Mouse (Mus musculus) heart, postnatal 10 days (tissue): Measurements from ENCODE around the gene Pjvk. TPM values are rescaled to one million over a fixed set of nuclear protein-coding genes. Genes with fewer than 3 reads are reported as not detected.
A peak's percentile ranks its signal among the peaks of the same experiment; 100 is the strongest.

Source experiments
- DNase-seq, 2 experiments: peaks; one replicate each; pipeline ENCODE4 v3.0.0; 2021
- intact Hi-C: fragments of 180-260 bp; cut with DNase I; formaldehyde crosslinking; loops from one replicate; pipeline ENCODE4 v1.15.1; 2025
- total RNA-seq, 2 experiments: library from RNA; stranded (reverse); gene quantifications; 2 replicates each; pipeline ENCODE4 v1.2.3; 2021

The Pjvk gene
- total RNA-seq, 2 experiments from 2014 or later, result 0.45 TPM; not detected in 1

- intact Hi-C loops, result no loop called here
- DNase-seq, result no peak
These were observed 11.1 kb downstream of the Pjvk start for GRCm38 (mm10) chr2:76659419-76659818.

DNA sequence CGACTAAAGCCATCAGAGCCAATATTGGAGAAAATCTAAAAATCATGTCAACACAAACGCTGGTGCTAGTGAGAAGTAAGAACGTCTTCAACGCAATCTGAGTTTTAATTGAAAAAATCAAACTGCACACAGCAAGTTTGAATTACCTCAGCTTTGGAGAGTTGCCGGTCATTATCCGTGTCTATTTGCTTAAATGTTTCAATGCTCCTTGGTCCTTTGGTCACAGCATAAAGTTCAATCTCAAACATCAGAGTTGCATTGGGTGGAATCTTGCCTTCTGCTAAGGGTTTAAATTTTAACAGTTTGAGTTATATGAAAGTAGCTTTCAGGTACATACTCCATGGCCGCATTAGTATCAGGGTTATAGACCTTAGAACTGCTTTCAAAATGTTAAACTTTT, 17.3 kb downstream of the Pjvk start:
- no peak for DNase-seq
- intact Hi-C loops, result no loop called here

DNA sequence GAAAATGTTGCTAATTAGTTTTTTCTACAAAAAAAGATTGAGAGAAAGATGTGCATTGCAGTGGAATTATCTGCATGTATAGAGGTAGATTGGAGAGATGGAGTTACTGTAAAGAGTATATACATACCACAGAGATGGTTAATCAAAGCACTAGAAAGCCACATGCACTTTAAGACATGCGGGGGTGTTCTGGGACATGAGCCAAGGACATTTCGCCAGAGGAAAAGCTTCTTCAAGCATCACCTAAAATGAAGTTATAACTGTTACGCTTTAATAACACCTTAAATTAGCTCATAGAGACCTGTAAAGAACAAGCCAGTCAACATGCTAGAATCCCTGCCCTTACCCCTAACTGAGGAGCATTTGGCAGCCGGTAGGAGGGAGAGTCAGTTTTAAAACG, 18.9 kb downstream of the Pjvk start:
- DNase-seq, result peak in 1 of 2 experiments; percentile 6
- intact Hi-C loops, result no loop called here

- DNase-seq, result no peak
- intact Hi-C loops, result loop anchor here (2.0 kb wide), 1 partner anchor 23 kb away; the partner anchor contains the start of genes Pjvk and Prkra
These were observed 23.4 kb downstream of the Pjvk start for GRCm38 (mm10) chr2:76671641-76672040.

DNA sequence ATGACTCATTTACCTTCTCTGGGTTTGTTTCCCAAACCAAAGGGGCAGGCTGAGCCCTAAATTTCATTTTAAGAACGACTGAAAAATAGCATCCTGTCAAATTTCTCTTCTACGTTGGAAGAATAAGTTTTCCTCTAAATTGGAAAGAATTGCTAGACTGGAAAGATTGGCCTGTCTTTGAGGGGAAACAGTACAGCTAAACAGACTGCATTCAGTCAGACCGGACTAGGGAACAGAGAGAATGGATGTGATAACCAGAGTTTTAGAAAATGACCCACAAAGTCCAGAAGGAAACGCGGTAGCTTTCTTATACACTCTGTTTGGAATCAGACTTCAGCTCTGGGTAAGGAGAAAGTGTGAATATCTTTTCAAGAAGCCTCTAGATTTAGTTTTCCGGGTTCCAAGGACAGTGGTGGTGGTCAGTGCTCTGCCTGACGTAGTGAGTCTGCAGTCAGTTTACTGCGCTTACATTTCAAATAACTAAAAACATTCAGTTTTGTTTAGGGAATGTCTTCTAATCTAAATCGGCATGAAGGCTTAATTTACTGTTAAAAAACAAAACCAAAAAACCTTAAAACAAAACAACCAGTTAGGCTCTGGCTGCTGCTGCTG, 24.0 kb downstream of the Pjvk start:
- intact Hi-C loops, result loop anchor here (2.0 kb wide), 1 partner anchor 23 kb away; the partner anchor contains the start of genes Pjvk and Prkra
- DNase-seq, result peak in 1 of 2 experiments; percentile 14

GRCm38 (mm10) chr2:76672966-76673392, 24.7 kb downstream of the Pjvk start, which contains the start of gene Fkbp7:
Gene Fkbp7 (minus strand): TSS chr2:76673116.
- peak; percentile 94 for DNase-seq
- intact Hi-C loops, result loop anchor here (2.0 kb wide), 1 partner anchor 24 kb away; the partner anchor contains the start of genes Pjvk and Prkra

GRCm38 (mm10) chr2:76673472-76674081, 25.3 kb downstream of the Pjvk start:
- intact Hi-C loops, result loop anchor here (2.0 kb wide), 1 partner anchor 25 kb away; the partner anchor contains the start of genes Pjvk and Prkra
- peak; percentile 68 to 70 for DNase-seq

DNA sequence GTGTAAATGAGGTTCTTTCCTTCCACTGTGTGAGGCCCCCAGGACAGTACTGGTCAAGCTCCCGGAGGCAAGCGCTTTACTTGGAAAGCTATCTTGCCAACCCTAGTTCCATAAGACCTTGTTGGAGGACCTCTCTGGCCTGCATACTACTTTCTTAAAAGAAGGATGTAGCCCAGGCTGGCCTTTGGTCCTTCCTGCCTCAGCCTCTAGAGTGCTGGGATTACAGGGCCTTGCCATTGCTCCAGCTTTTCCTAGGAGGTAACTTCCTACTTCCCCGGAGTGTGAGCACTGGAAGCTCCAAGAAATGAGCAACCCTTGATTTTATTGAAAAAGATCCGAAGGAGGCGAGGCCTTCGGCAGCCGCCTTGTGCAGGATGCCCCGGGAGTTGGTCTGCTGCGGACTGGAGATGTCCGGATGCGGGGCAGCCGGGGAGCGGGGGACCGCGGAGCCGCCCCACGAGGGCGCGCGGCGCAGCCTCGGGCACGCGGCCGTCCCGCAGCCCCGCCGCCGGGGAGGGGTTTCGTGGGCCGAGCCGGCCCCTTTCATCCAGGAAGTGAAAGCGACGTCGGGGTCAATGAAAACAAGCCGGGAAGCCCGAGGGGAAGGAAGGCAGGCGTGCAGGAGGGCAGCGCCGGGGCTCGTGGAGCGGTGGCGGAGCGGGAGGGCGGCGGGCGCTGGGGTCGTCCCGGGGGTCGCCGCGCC, 26.6 kb downstream of the Pjvk start, which contains the start of gene Plekha3:
Gene Plekha3, plus strand, starts transcription at position 557 of the 703 bp plus-strand sequence.
- DNase-seq, result peak; percentile 87 to 89
- intact Hi-C loops, result no loop called here

- DNase-seq, result peak in 1 of 2 experiments; percentile 31
- intact Hi-C loops, result no loop called here
These were observed 27.2 kb downstream of the Pjvk start for GRCm38 (mm10) chr2:76675451-76675850.

DNA sequence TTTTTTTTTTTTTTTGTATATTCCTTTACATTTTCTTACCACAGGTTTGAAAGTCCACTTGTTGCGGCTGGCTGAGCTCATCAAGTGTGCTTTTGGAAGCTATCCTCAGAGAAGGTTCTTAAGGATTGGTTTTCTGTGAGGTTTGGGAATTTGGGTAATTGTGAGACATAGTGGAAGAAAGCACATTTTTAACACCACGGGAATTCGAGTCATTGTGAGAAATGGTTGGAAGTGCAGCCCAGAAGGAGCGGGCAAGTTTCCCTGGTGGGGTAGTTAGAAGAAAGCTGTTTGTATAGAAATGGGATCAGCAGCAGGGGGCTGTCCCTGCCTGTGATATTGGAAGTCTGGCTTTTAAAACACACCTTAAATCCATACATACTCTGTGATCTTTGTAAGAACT, 27.7 kb downstream of the Pjvk start:
- intact Hi-C loops, result no loop called here
- DNase-seq, result no peak

- intact Hi-C loops, result no loop called here
- no peak for DNase-seq
These were observed 28.3 kb downstream of the Pjvk start for GRCm38 (mm10) chr2:76676401-76677226.

DNA sequence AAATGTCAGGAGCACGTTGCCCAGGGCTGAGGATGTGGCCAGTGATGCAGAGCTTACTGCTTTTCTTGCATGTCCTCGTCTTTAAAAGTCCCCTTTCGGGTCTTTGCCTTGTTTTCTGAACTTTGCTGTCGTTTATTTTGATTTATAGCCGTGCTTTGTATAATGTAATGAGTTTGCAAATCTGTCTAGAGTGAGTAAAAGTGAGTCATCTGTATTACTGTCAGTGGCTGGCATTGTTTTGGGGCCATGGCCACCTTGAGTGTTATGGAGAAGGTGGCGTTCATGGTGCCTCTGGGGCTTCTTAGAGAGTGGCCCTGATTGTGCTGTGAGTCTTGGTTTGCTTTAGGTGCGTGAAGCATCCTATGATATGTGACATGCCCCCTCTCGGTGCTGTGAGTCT, 34.0 kb downstream of the Pjvk start:
- intact Hi-C loops, result no loop called here

DNA sequence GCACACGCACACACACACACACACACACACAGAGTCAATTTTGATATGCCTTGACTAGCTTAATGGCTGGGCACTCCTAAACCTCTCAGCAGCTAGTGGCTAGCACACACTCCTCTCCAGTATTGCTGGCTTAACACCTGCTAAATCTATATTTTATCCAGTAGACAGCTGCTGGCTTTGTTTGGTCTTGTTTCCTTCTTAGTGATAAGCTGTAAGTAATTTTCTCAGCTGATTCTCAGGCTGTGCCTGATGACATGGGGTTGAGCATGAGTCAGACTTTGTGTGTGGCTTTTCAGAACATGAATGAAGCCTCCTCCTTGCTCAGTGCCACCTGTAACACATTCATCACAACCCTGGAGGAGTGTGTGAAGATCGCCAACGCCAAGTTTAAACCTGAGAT, 38.7 kb downstream of the Pjvk start:
- DNase-seq, result no peak
- intact Hi-C loops, result no loop called here

More for the DNA sequence above, 34.0 kb downstream of the Pjvk start:
- no peak for DNase-seq

DNA sequence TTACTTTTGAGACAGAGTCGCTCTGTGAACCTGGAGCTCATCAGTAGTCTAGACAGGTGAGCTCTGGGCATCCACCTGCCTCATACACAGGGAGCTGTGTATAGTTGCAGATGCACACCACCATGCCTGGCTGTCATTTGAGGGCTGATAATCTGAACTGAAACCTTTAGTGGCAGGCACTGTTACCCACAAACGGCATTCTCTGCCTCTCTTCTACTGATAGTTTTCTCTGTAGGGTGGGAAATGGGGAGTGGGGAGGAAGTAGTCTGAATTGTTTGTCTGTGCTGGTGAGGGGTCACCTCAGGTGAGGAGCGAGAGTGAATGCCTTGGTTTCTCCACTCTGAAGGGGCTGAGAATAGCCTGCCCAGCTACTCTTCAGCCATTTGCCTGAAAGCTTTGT, 39.3 kb downstream of the Pjvk start:
- intact Hi-C loops, result no loop called here

GRCm38 (mm10) chr2:76688162-76688561, 39.9 kb downstream of the Pjvk start:
- DNase-seq, result no peak
- intact Hi-C loops, result no loop called here

More for the DNA sequence above, 39.3 kb downstream of the Pjvk start:
- no peak for DNase-seq

- intact Hi-C loops, result no loop called here
- DNase-seq, result peak; percentile 49 to 56
These were observed 42.3 kb downstream of the Pjvk start for GRCm38 (mm10) chr2:76690436-76691204.

DNA sequence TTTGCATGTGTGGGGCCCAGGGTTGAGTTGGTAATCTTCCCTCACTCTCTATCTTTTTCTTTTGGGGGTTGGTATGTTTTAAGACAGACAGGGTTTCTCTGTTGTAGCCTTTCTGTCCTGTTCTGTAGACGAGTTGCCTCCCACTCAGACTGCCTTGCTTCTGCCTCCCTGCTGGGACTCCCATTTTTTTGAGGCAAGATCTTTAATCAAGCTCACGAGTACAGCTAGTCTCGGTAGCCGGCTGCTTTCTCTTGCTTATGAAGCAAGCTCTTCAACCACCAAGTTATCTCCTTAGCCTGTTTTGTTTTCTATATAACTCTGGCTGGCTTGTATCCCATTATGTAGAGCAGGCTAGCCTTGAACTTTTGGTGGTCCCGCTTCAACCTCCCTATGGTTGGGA, 45.5 kb downstream of the Pjvk start:
- no peak for DNase-seq
- intact Hi-C loops, result no loop called here

DNA sequence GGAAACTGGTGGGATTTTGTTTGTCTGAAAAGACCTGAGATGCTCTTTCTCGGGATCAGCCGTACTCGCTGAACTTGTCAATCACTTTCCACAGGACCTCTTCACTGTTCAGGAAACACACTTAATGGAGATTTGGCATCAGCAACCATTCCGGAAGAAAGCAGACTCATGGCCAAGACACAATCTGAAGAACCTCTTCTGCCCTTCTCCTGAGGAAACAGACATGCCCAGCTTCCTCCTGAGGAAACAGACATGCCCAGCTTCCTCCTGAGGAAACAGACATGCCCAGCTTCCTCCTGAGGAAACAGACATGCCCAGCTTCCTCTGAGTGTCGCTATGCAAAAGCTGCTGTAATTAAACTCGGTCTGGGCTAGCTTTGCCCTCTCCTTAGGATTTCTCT, 47.0 kb downstream of the Pjvk start:
- intact Hi-C loops, result no loop called here
- no peak for DNase-seq

GRCm38 (mm10) chr2:76702188-76702587, 53.9 kb downstream of the Pjvk start:
- peak in 1 of 2 experiments; percentile 41 for DNase-seq
- intact Hi-C loops, result no loop called here

DNA sequence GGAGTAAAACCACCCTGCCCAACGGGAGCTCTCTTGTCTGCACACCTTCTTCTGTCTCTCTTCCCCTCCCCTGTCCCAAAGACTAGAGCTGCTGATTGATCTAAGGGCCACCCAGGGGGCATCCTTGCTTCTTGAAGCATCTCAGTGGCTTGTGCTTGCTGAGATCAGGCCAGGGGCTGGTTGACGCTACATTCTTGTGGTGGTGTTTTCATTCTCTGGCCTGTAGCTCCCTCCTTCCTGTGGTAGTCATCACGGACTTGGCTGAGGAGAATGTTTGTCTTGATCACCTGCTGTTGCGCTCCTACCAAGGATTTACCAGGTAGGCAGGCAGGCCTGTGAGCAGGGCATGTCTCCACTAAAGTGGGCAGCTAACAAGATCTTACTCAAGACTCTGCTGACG, 54.5 kb downstream of the Pjvk start:
- intact Hi-C loops, result no loop called here
- DNase-seq, result peak in 1 of 2 experiments; percentile 18
